Mouse (Mus musculus) erythroblast, embryonic 14.5 days (primary cell): Measurements from ENCODE around the gene Ccl28. TPM values are rescaled to one million over a fixed set of nuclear protein-coding genes. Genes with fewer than 3 reads are reported as not detected.
"Not testable (repeated sequence)": the region's sequence is repeated elsewhere in the genome, so short reads cannot be mapped to it uniquely, and the experiment has no call there.

Experiments
- H3K27me3 ChIP-seq: 2 replicates; pipeline ENCODE4 v1.6.1; 2012; ENCODE audit warnings: inconsistent platforms; ENCODE audit not compliant: control insufficient read depth
- H3K36me3 ChIP-seq: 2 replicates; pipeline ENCODE4 v1.6.1; 2012; ENCODE audit warnings: mild to moderate bottlenecking, inconsistent platforms; ENCODE audit not compliant: control insufficient read depth
- H3K4me1 ChIP-seq: 2 replicates; pipeline ENCODE4 v1.6.1; 2012; ENCODE audit warnings: inconsistent platforms; ENCODE audit not compliant: control insufficient read depth
- H3K4me3 ChIP-seq: replicated peaks from 2 replicates; pipeline ENCODE3; 2012; ENCODE audit warnings: moderate library complexity, mild to moderate bottlenecking, inconsistent platforms
- H3K9me3 ChIP-seq: 2 replicates; pipeline ENCODE4 v1.6.1; 2012; ENCODE audit warnings: low read length, inconsistent platforms, mixed read lengths; ENCODE audit not compliant: control insufficient read depth
- GATA1 ChIP-seq: IDR thresholded peaks from 2 replicates; pipeline ENCODE4 v1.6.1; 2012; ENCODE audit warnings: low read length, inconsistent platforms, mixed read lengths
- TAL1 ChIP-seq: IDR thresholded peaks from 3 replicates; pipeline ENCODE4 v1.6.1; 2012; ENCODE audit warnings: low read length, inconsistent platforms, mixed read lengths
- polyA plus RNA-seq: library from polyadenylated mRNA; stranded (reverse); fragments of >175 nt; gene quantifications from 2 replicates; pipeline ENCODE4 v1.2.3, GENCODE M21; 2012

Gene Ccl28
- polyA plus RNA-seq, 1 experiment, result not detected

DNA sequence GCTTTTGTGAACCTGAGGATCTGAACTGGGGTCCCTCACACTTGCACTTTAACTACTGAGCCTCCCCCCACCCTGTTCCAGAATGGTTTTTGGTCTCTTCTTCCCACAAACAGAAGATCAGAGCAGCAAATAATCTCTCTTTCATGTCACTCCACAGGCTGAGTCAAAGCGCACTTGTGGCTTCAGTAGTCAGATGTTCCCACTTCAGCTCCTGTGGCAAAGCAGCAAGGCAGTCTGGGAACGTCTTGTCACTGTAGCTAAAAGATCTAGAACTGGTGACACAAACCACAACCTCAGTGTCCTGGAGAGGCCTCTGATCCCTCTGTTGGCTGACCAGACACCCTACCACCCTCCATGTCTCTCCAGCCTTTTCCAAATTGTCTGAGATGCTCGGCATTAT, 57.5 kb downstream of the Ccl28 start:
- TF ChIP-seq TAL1, result no peak
- TF ChIP-seq GATA1, result no peak
- no peak overlapping the region for H3K4me3 ChIP-seq
- H3K27me3 ChIP-seq, result no peaks in the 10 kb centered on the region
- H3K36me3 ChIP-seq, result no peaks in the 10 kb centered on the region
- H3K9me3 ChIP-seq, result no peaks in the 10 kb centered on the region
- H3K4me1 ChIP-seq, result no peaks in the 10 kb centered on the region

DNA sequence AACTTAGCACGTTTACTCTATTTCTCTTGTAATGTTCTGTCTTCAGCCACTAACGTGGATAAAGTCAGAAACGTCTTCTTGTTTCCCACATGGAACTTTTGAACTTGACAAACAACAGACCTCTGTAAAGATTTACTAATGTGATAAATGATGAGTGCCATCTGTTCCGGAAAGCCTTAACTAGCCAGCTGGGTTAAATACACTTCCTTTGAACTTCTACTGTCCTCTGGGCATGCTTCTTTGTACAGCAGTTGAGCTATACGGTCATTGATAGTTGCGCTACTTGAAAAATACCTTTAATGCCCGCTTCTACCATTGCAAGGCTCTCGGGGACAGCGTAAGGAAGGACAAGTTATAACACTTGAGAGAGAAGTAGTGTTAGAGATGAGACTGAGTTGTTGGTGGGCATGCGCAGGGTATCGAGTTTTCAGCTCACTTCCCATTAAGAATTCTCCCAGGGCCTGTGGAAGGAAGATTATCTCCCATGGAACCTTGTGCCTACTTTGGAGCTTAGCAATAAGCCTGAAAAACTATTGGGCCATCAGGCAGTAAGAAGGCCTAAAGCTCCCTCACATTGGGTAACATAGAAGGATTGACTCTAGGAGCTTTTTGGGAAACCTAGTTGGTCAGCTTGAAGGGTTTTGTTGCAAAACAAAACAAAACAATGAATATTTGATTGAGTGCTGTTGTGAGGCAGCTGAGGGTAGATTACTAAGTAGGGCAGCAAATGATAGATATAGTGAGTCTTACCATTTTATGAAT, 61.0 kb downstream of the Ccl28 start:
- Histone ChIP-seq H3K27me3 (no peaks in the 10 kb centered on the region), H3K9me3 (no peaks in the 10 kb centered on the region), H3K36me3 (no peaks in the 10 kb centered on the region), H3K4me1 (peaks cover under 1% of the 10 kb centered on the region; the same call in 1 of the 2 replicates), H3K4me3 (no peak overlapping the region)
- TF ChIP-seq GATA1 (no peak), TAL1 (no peak)

DNA sequence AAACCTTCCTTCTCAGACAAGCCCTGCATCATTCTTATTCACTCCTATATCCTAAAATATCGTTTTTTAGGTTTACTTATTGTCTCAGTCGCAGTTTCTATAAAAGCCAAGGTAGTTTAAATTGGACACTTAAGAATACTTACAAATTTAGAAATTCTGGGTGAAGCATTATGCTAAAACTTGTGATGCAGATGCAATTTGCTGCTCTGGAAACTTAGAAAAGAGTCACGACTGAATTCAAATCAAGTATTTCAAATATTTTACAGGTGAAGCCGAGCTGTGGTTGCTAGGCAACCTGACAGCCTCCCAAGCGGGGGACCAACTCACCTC, 66.1 kb downstream of the Ccl28 start:
- TF ChIP-seq TAL1 (no peak), GATA1 (no peak)
- Histone ChIP-seq H3K4me3 (peak overlapping the region; percentile 70), H3K27me3 (no peaks in the 10 kb centered on the region), H3K4me1 (peaks cover 18% of the 10 kb centered on the region), H3K9me3 (no peaks in the 10 kb centered on the region), H3K36me3 (no peaks in the 10 kb centered on the region)

DNA sequence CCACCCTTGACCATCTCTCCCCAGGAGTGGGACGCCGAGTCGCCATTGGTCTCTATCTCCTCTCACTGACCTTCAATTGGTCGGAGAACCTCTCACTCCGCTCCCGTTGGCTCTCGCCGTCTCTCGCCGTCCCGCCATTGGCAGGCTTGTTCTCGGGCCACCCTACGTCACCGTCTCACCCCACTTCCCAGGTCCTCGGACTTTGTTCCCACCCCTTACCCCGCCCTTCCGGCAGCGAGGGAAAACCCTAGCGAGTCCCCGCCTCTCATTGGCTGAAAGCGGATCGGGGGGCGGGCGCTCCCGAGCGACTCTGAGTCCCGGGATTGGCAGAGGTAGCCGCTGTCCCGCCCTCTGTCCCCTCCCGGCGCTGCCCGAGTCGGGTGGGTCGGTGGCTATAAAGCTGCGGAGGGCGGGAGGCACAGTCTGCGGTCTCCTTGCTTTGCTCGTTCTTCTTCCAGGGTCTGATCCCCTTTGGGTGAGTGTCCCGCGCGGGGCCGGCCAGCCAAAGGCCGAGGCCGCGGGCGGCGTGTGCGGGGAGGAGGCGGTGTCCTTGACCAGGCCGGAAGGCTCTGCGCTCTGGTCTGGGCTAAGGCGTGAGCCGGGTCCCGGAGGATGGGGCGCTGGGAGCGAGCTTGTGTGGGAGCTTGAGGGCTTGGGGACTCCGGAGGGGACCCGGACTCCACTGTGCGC, 66.6 kb downstream of the Ccl28 start, which contains the start of gene Hmgcs1:
Hmgcs1 (plus strand) TSS at position 341 of the 690 bp plus-strand sequence.
- TF ChIP-seq GATA1 (no peak), TAL1 (no peak)

DNA sequence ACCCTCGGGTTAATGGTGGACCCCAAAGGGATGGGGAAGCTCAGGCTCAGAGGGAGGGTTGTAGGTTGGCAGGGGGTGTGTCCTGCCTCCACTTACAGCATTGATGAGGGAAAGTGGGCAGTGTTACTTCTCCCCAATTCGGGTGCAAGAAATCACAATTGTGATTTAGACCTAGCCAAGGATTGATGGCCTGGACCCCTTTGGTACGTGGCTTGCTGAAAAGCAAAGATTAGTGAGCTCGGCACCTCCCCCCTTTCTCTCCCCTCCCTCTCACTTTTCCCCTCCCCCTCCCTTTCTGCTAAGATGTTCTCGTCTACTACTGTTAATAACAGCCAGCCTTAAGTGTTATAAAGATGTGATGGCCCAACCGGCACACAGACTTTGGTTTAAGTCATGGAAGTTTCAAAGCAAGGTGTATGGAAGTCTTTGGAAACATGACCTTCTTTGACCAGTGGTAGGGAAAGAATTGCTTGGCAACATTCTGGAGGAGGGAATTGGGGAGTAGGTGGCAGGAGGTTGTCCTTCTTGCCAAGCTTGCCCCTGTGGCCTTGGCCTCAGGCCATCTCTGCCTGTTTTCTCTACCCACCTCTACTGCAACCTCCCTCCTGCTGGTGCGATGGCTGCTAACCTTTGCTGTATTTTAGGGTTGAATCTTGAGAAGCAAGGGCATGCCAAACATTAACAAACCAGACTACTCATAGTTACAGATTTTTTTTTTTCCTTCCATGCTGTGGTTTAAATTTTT, 67.4 kb downstream of the Ccl28 start:
- Histone ChIP-seq H3K9me3 (no peaks in the 10 kb centered on the region), H3K4me1 (peaks cover 20% of the 10 kb centered on the region), H3K27me3 (no peaks in the 10 kb centered on the region), H3K36me3 (no peaks in the 10 kb centered on the region), H3K4me3 (peak overlapping the region; percentile 70)
- TF ChIP-seq GATA1 (no peak), TAL1 (no peak)

More for the DNA sequence above, 66.6 kb downstream of the Ccl28 start, which contains the start of gene Hmgcs1:
- Histone ChIP-seq H3K4me1 (peaks cover 18% of the 10 kb centered on the region), H3K9me3 (no peaks in the 10 kb centered on the region), H3K36me3 (no peaks in the 10 kb centered on the region), H3K4me3 (peak within 1 kb of the TSS; percentile 70), H3K27me3 (no peaks in the 10 kb centered on the region)

DNA sequence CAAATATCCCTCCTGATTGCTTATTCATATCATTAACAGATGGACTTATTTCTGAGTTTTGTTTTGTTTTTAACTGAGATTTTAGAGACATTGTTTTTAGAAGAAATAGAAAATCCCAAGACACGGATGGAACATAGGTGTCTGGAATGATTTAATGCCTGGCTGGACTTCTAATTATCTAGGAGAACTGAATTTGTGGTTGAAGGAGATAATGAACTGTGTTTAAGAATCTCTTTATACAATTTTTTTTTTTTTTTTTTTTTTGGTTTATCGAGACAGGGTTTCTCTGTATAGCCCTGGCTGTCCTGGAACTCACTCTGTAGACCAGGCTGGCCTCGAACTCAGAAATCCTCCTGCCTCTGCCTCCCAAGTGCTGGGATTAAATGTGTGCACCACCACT, 68.3 kb downstream of the Ccl28 start:
- H3K4me3 ChIP-seq, result peak overlapping the region; percentile 70

DNA sequence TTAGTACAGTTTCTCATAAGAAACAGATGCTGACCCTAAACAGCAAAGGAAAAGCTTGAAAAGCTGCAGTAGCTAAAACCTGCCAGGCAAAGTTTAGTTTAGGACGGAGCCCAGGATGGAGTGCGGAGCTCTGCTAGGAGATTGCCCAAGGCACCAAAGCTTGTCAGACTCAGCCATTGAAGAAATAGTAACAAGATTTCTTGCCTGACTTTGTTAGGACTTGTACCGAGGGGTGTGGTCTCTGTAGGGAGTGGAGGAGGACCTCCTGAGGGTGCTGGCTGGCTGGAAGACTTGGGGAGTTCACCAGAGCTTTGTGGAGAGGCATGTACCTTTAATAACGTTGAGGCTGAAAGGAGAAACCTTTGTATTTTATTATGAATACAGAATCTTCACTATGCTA, 72.1 kb downstream of the Ccl28 start:
- no peak for TF ChIP-seq TAL1
- no peak for TF ChIP-seq GATA1
- H3K27me3 ChIP-seq, result no peaks in the 10 kb centered on the region
- no peak overlapping the region for H3K4me3 ChIP-seq
- H3K4me1 ChIP-seq, result peaks cover 13% of the 10 kb centered on the region
- H3K36me3 ChIP-seq, result peaks cover 11% of the 10 kb centered on the region
- H3K9me3 ChIP-seq, result no peaks in the 10 kb centered on the region

More for the DNA sequence above, 68.3 kb downstream of the Ccl28 start:
- peaks cover 20% of the 10 kb centered on the region for H3K4me1 ChIP-seq
- not testable (repeated sequence) for H3K27me3 ChIP-seq, H3K9me3 ChIP-seq, H3K36me3 ChIP-seq

DNA sequence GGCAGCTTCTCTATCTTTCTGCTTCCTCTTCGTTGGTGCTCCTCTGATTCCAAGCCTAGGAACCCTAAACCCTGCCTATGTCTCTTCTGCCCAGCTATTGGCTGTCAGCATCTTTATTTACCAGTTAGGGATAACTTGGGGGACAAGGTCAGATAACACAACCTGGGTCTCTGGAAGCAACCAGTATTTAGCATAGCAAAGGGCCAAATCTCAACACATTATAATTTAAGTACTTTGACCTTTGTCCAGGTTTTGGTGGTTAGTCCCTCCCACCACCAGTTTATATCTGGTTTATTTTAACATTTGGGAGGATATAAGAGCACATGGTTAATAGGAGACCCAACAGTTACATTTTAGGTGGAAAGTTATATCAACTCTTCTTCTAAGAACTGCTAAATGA, 72.9 kb downstream of the Ccl28 start:
- Histone ChIP-seq H3K27me3 (no peaks in the 10 kb centered on the region), H3K9me3 (no peaks in the 10 kb centered on the region), H3K4me3 (no peak overlapping the region), H3K36me3 (peaks cover 16% of the 10 kb centered on the region), H3K4me1 (peaks cover 5% of the 10 kb centered on the region)
- TF ChIP-seq GATA1 (no peak), TAL1 (no peak)

DNA sequence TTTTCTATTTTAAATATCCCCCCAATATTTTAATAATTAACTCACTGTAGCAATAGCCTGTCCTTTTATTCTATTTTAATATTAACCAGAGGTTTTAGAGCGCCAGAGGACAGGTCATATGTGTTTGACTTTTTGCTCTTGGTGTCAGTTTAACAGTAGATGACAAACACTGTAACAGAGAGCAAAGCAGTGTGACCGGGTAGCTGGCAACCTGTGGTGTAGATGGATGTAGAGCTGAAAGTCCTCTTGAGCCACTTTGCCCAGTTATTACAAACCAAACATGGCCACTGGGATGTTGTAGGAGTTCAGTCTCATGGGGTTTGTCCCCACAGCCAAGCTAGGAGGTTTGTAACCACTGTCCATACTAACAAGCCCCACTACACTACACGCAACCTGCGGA, 74.8 kb downstream of the Ccl28 start:
- peaks cover 22% of the 10 kb centered on the region for H3K36me3 ChIP-seq
- H3K4me1 ChIP-seq, result peaks cover 3% of the 10 kb centered on the region
- H3K9me3 ChIP-seq, result no peaks in the 10 kb centered on the region

More for the DNA sequence above, 74.8 kb downstream of the Ccl28 start:
- no peaks in the 10 kb centered on the region for H3K27me3 ChIP-seq
- no peak overlapping the region for H3K4me3 ChIP-seq
- no peak for TF ChIP-seq GATA1
- TF ChIP-seq TAL1, result no peak

Other genes with a start within 250 kb of the Ccl28 start
- gene Paip1, start 195.2 kb upstream of the Ccl28 start, polyA plus RNA-seq, result 0.77 and 0.81 TPM in 2 replicates
- 0.88 and 1.2 TPM in 2 replicates for gene 4833420G17Rik, start 161.1 kb upstream of the Ccl28 start, polyA plus RNA-seq
- gene Tmem267, start 135.8 kb upstream of the Ccl28 start, polyA plus RNA-seq, result 0.04 and 0.11 TPM in 2 replicates
- gene 3110070M22Rik, start 135.4 kb upstream of the Ccl28 start, polyA plus RNA-seq, result 0.15 and 0.17 TPM in 2 replicates
- gene Hmgcs1, start 66.6 kb downstream of the Ccl28 start, polyA plus RNA-seq, result 0.04 and 0.14 TPM in 2 replicates
- gene Nim1k, start 132.1 kb downstream of the Ccl28 start, polyA plus RNA-seq, result 0.01 TPM in 1 of 2 replicates, not detected in the other
- gene Zfp131, start 167.1 kb downstream of the Ccl28 start, polyA plus RNA-seq, result 0.57 and 1.3 TPM in 2 replicates
- gene AF067063, start 206.4 kb downstream of the Ccl28 start, polyA plus RNA-seq, result not detected in 2 replicates
- not detected in 2 replicates for gene D13Ertd608e, start 212.2 kb downstream of the Ccl28 start, polyA plus RNA-seq